Comparison of ENCODE assay signal across 8 mouse cellular contexts in genomic region chr1:59765279-59765678, GRCm38 (mm10). TPM values are rescaled to one million over a fixed set of nuclear protein-coding genes. Genes with fewer than 3 reads are reported as not detected.
DNase-seq lines count a peak whose midpoint lies in the region; ATAC-seq and TF ChIP-seq lines count a peak whose summit lies in the region.

No protein-coding gene starts in this region.

- 1% methylated on average over 4 of the region's 4 CpGs for WGBS in lung, embryonic 14.5 days
- WGBS in forebrain, embryonic 12.5 days: 4% methylated on average over 4 of the region's 4 CpGs
- WGBS in limb, embryonic 12.5 days: 3% methylated on average over 4 of the region's 4 CpGs
- 2% methylated on average over 4 of the region's 4 CpGs for WGBS in stomach, embryonic 14.5 days

- H3K4me3 ChIP-seq in lung, embryonic 14.5 days (ENCODE audit: low read depth, low read length): peak overlapping the region; percentile 86
- H3K4me3 ChIP-seq in forebrain, embryonic 12.5 days (replicated peaks): peak overlapping the region; percentile 95
- peak overlapping the region; percentile 97 for H3K4me3 ChIP-seq in limb, embryonic 12.5 days (replicated peaks)
- H3K4me3 ChIP-seq in stomach, embryonic 14.5 days (ENCODE audit: low read depth, low read length): peak overlapping the region; percentile 67

- 0 out of 2 replicates have a peak, but pooled peaks cover 5% of the 10 kb centered on the region for H3K4me1 ChIP-seq in lung, embryonic 14.5 days (ENCODE audit: insufficient read depth)
- H3K4me1 ChIP-seq in forebrain, embryonic 12.5 days: peaks cover 23% of the 10 kb centered on the region
- peaks cover 14% of the 10 kb centered on the region for H3K4me1 ChIP-seq in limb, embryonic 12.5 days (replicated peaks)
- H3K4me1 ChIP-seq in stomach, embryonic 14.5 days (ENCODE audit: control insufficient read depth, insufficient read depth, low read length): peaks cover 13% of the 10 kb centered on the region; the same call in 1 of the 2 replicates

- ATAC-seq in lung, embryonic 14.5 days (ENCODE audit: insufficient read depth): no peak
- no peak for ATAC-seq in forebrain, embryonic 12.5 days (ENCODE audit: low FRiP score)
- ATAC-seq in limb, embryonic 12.5 days (ENCODE audit: insufficient number of reproducible peaks, insufficient read depth, low FRiP score, low TSS enrichment, low read depth): no peak
- no peak for ATAC-seq in stomach, embryonic 14.5 days (ENCODE audit: insufficient number of reproducible peaks, insufficient read depth, low FRiP score, low read depth)
- no peak for ATAC-seq in megakaryocyte progenitor cell, adult 5-6 weeks (replicated peaks; ENCODE audit: poor library complexity)

- H3K9ac ChIP-seq in lung, embryonic 14.5 days: peak overlapping the region; percentile 56
- H3K9ac ChIP-seq in forebrain, embryonic 12.5 days: peak overlapping the region; percentile 41; the same call in 1 of the 2 replicates
- peak overlapping the region; percentile 42; the same call in 1 of the 2 replicates for H3K9ac ChIP-seq in limb, embryonic 12.5 days (replicated peaks)
- peak overlapping the region; percentile 92; the same call in 1 of the 2 replicates for H3K9ac ChIP-seq in stomach, embryonic 14.5 days (replicated peaks; ENCODE audit: low read depth, low read length)

- no peak overlapping the region for H3K27ac ChIP-seq in lung, embryonic 14.5 days (ENCODE audit: low read depth)
- no peak overlapping the region for H3K27ac ChIP-seq in forebrain, embryonic 12.5 days
- no peak overlapping the region for H3K27ac ChIP-seq in limb, embryonic 12.5 days
- H3K27ac ChIP-seq in stomach, embryonic 14.5 days (ENCODE audit: low read length): no peak overlapping the region

- no peaks in the 10 kb centered on the region for H3K27me3 ChIP-seq in lung, embryonic 14.5 days (ENCODE audit: insufficient read depth, low read length)
- no peaks in the 10 kb centered on the region for H3K27me3 ChIP-seq in forebrain, embryonic 12.5 days
- no peaks in the 10 kb centered on the region for H3K27me3 ChIP-seq in limb, embryonic 12.5 days
- no peaks in the 10 kb centered on the region for H3K27me3 ChIP-seq in stomach, embryonic 14.5 days (ENCODE audit: control insufficient read depth, insufficient read depth, low read length)

- H3K9me3 ChIP-seq in lung, embryonic 14.5 days (ENCODE audit: low read depth, low read length): no peaks in the 10 kb centered on the region
- no peaks in the 10 kb centered on the region for H3K9me3 ChIP-seq in forebrain, embryonic 12.5 days
- H3K9me3 ChIP-seq in limb, embryonic 12.5 days: no peaks in the 10 kb centered on the region
- H3K9me3 ChIP-seq in stomach, embryonic 14.5 days (ENCODE audit: control insufficient read depth, low read depth, low read length): no peaks in the 10 kb centered on the region

- TF ChIP-seq CTCF in lung, embryonic 14.5 days (IDR thresholded peaks at IDR 0.05; ENCODE audit: low read depth): no peak

- peak; percentile 39 for DNase-seq in lung, embryonic 14.5 days
- DNase-seq in lung, adult 18-20 months: no peak
- DNase-seq in layer of hippocampus, adult 8-10 months (ENCODE audit: low spot score in 2 of 2): no peak
- no peak for DNase-seq in urinary bladder, postnatal 4 days (ENCODE audit: low spot score in 2 of 2)

- H3K36me3 ChIP-seq in lung, embryonic 14.5 days (ENCODE audit: insufficient read depth): no peaks in the 10 kb centered on the region
- H3K36me3 ChIP-seq in forebrain, embryonic 12.5 days (replicated peaks): no peaks in the 10 kb centered on the region
- peaks cover 17% of the 10 kb centered on the region for H3K36me3 ChIP-seq in limb, embryonic 12.5 days
- no peaks in the 10 kb centered on the region for H3K36me3 ChIP-seq in stomach, embryonic 14.5 days (ENCODE audit: control insufficient read depth, insufficient read depth, low read length)

- H3K4me2 ChIP-seq in lung, embryonic 14.5 days: peak overlapping the region; percentile 83
- H3K4me2 ChIP-seq in forebrain, embryonic 12.5 days: peak overlapping the region; percentile 75
- H3K4me2 ChIP-seq in limb, embryonic 12.5 days: peak overlapping the region; percentile 79
- H3K4me2 ChIP-seq in stomach, embryonic 14.5 days (replicated peaks; ENCODE audit: low read depth, low read length): peak overlapping the region; percentile 79

RNA-seq across cellular contexts. Expression of gene Bmpr2, which starts 2.1 kb away (rescaled TPM):
- 14.4 and 14.7 TPM in 2 replicates for polyA plus RNA-seq in lung, embryonic 14.5 days (2014; fragmentation: Nextera tagmentation; extraction: Ambion mirVana)
- 12.5 and 13.0 TPM in 2 replicates for polyA plus RNA-seq in forebrain, embryonic 12.5 days (2016; fragmentation: Nextera tagmentation; extraction: Ambion mirVana)
- polyA plus RNA-seq in limb, embryonic 12.5 days (2016; fragmentation: Nextera tagmentation; extraction: Ambion mirVana): 10.2 and 11.0 TPM in 2 replicates
- polyA plus RNA-seq in stomach, embryonic 14.5 days (2014; fragmentation: Nextera tagmentation; extraction: Ambion mirVana): 15.0 and 17.2 TPM in 2 replicates
- total RNA-seq in megakaryocyte progenitor cell, adult 5-6 weeks (2015): 12.5 and 13.5 TPM in 2 replicates
- 6.0 and 6.5 TPM in 2 replicates for total RNA-seq in megakaryocyte progenitor cell, adult 5-6 weeks (2017)
- 10 to 100 TPM; 87.7 to 93.2 (median 90.8) TPM for total RNA-seq in layer of hippocampus, adult 8-10 months (2022)

Comparison
In these comparisons a context has a peak if more than half of its experiments do, and no peak if none do; other contexts are left out.
1. H3K9ac ChIP-seq: peak in every context shown above with its lines; median percentile 92 in stomach, embryonic 14.5 days; 56 in lung, embryonic 14.5 days; 42 in limb, embryonic 12.5 days; 41 in forebrain, embryonic 12.5 days.